Mouse (Mus musculus) midbrain, embryonic 12.5 days (tissue): ENCODE data around the gene Rab8a. TPM values are rescaled to one million over a fixed set of nuclear protein-coding genes. Genes with fewer than 3 reads are reported as not detected.

Experiments
- ATAC-seq: fragments of 200-750 bp; cut with Nextera tagmentation; 2 replicates; pipeline ENCODE4 v1.8.0; 2017; ENCODE audit warnings: low read depth, moderate TSS enrichment, moderate library complexity; ENCODE audit not compliant: low FRiP score
- H3K27ac ChIP-seq: fragments of 300-500 bp; sonication (generic); replicated peaks from 2 replicates; pipeline ENCODE4 v1.5.1; 2016; ENCODE audit warnings: mild to moderate bottlenecking
- H3K27me3 ChIP-seq: fragments of 300-500 bp; sonication (generic); 2 replicates; pipeline ENCODE4 v1.6.1; 2016; ENCODE audit warnings: mild to moderate bottlenecking
- H3K36me3 ChIP-seq: fragments of 300-500 bp; sonication (generic); 2 replicates; pipeline ENCODE4 v1.6.1; 2016
- H3K4me1 ChIP-seq: fragments of 300-500 bp; sonication (generic); 2 replicates; pipeline ENCODE4 v1.6.1; 2016
- H3K4me2 ChIP-seq: fragments of 300-500 bp; sonication (generic); replicated peaks from 2 replicates; pipeline ENCODE4 v1.6.1; 2016; ENCODE audit warnings: mild to moderate bottlenecking, moderate library complexity
- H3K4me3 ChIP-seq: fragments of 300-500 bp; sonication (generic); 2 replicates; pipeline ENCODE4 v1.5.1; 2016; ENCODE audit warnings: mild to moderate bottlenecking
- H3K9ac ChIP-seq: fragments of 300-500 bp; sonication (generic); replicated peaks from 2 replicates; pipeline ENCODE4 v1.6.1; 2016; ENCODE audit warnings: mild to moderate bottlenecking, moderate library complexity
- H3K9me3 ChIP-seq: fragments of 300-500 bp; sonication (generic); 2 replicates; pipeline ENCODE4 v1.6.1; 2016; ENCODE audit warnings: mild to moderate bottlenecking
- WGBS: fragments of 180-500 bp; shearing (Covaris S2); methylation state at CpG from one replicate; pipeline ENCODE4 v1.1.7; 2016; 5-methylcytosine and 5-hydroxymethylcytosine counted together
- polyA plus RNA-seq: library from polyadenylated mRNA; unstranded; fragments of >200 nt; fragmentation: Nextera tagmentation; extraction: Ambion mirVana; gene quantifications from 2 replicates; pipeline ENCODE4 v1.2.1, GENCODE M21; 2016

Gene Rab8a
- polyA plus RNA-seq, 1 experiment from 2014 or later = 122 TPM

DNA sequence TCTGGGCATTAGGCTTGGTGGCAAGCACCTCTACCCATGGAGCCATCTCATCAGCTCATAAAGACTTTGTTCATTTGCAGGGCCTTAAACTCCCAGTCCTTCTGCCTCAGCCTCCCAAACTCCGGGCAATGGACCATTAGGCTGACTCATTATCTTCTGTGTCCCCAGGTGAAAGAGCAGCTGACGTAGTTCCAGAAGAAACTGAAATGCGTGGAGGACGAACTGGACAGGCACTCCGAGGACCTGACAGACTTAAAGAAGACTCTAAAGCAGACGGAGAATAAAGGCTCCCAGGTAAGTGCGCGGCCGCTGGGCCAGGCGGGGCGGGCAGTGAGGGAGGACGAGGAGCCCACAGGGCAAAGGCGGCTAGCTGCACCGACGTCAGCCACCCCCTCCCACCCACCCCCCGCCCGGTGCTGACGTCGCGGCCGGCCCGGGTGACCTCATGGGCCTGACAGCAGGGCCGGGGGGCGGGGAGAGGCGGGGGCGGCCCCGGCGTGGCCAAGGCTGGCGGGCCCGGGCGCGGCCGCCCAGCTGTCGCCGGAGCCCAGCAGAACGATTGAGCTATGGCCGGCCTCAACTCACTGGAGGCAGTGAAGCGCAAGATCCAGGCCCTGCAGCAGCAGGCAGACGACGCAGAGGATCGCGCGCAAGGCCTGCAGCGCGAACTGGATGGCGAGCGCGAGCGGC lies 26.1 kb upstream of the Rab8a start, which contains the start of gene Tpm4:
Gene Tpm4 (plus strand): TSS at position 220 of the 690 bp plus-strand sequence.
- 1% methylated on average over 38 of the region's 49 CpGs for WGBS
- peak within 1 kb of the TSS; percentile 89 for H3K9ac ChIP-seq
- peak within 1 kb of the TSS; percentile 78 for H3K4me3 ChIP-seq
- H3K4me2 ChIP-seq = peak within 1 kb of the TSS; percentile 84
- H3K27me3 ChIP-seq = no peaks in the 10 kb centered on the region
- H3K9me3 ChIP-seq = no peaks in the 10 kb centered on the region
- H3K4me1 ChIP-seq = peaks cover 18% of the 10 kb centered on the region
- peak within 1 kb of the TSS; percentile 92 for H3K27ac ChIP-seq
- ATAC-seq = peak; percentile 86
- peaks cover 20% of the 10 kb centered on the region for H3K36me3 ChIP-seq

DNA sequence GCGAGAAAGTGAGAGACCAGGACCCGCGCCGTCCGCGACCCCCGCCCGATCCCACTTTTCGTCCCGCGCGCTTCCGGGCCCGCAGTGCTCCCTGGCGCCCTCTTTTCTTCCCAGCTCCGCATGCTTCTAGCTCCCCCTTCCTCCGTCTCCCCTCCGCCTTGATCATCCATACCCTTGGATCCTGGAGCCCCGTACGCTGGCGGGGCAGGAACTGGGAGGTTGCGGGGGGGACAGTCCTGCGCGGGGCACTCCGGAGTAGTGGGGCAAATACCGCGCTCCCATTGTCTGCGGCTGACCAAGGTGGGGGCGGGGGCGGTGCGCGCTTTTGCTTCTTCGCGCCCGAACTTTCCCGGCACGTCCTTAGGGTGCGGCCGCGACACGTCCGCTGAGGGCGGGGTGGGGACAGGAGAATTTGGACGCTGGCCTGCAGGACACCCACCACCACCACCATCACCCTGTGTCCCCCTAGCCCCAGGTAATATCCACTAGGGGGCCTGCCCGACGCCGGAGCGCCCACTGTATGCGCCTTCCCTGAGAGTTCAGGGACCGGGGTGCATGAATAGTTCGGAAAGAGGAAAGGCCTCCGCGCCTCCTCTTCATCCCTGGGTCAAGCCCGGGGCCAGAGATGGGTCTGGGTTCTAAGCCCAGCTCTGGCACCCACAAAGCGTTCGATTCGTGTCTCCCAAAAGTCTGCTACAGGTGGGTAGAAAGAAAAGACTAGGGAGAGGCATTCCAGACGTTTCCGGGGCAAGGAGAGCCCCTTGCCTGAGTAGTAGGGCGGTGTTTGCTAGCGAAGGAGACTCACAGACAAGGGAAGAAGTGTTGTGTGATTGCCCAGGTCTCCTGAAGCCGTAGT lies 25.3 kb upstream of the Rab8a start:
- WGBS = under 1% methylated on average over 51 of the region's 62 CpGs
- Histone ChIP-seq H3K36me3 (peaks cover 28% of the 10 kb centered on the region), H3K4me1 (peaks cover 18% of the 10 kb centered on the region), H3K9ac (peak overlapping the region; percentile 89), H3K27me3 (no peaks in the 10 kb centered on the region), H3K4me2 (peak overlapping the region; percentile 84), H3K9me3 (no peaks in the 10 kb centered on the region), H3K27ac (peak overlapping the region; percentile 92), H3K4me3 (peak overlapping the region; percentile 78)
- peak; percentile 74 for ATAC-seq

DNA sequence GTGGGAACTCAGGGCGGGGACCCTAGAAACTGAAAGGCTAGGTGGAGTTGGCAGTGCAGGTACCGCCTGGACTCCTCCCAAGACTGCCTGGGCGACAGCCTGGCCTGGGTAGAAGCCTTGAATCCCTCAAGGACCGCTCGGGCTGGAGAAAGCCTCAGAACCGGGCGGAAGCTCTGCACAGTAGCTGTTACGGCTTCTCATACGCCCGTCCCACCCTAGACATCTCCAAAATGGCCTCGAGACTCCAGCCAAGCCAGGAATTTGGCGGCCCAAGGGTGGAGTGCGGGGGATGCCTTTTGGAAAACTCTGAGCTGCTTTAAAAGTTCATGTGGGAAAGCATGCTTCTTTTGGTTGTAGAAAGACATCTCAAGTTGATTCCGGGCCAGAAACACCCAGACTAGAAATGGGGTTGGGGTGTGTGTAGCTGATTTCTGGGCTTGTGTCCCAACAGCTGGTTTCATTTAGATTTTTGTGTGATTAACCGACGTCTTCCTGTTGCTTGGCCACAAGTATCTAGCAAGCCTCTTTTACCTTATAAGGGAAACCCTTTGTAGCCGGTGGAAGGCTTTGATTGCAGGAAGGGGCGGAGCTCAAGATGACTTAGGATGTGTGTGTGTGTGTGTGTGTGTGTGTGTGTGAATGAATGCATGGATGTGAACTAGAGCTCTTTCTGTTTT lies 24.6 kb upstream of the Rab8a start:
- Histone ChIP-seq H3K36me3 (peaks cover 35% of the 10 kb centered on the region), H3K27ac (peak overlapping the region; percentile 92), H3K27me3 (no peaks in the 10 kb centered on the region), H3K4me3 (peak overlapping the region; percentile 78), H3K9me3 (no peaks in the 10 kb centered on the region), H3K9ac (peak overlapping the region; percentile 89), H3K4me1 (peaks cover 18% of the 10 kb centered on the region), H3K4me2 (peak overlapping the region; percentile 84)
- WGBS = 1% methylated on average over 18 of the region's 18 CpGs
- ATAC-seq = peak; percentile 16; the same call in 1 of the 2 replicates

DNA sequence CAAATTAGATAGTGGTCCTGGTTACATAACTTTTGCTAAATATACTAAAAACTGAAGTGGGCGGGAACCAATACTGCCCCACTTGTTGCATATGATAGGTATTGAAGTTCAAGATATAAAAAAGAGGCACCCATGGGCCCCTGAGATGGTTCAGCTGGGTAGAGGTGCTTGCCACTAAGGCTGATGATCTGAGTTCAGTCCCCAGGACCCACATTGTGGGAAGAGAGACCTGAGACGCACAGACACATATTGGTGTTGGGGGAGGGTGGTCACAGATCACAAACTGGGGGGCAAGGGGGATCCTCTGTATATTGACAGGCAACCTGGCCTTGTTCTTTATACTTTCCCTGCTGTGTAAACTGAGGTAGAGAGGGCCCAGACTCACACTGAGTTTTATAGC lies 23.6 kb upstream of the Rab8a start:
- Histone ChIP-seq H3K4me3 (no peak overlapping the region), H3K4me1 (peaks cover 18% of the 10 kb centered on the region), H3K4me2 (peak overlapping the region; percentile 84; the same call in 1 of the 2 replicates), H3K27me3 (no peaks in the 10 kb centered on the region), H3K9me3 (no peaks in the 10 kb centered on the region), H3K9ac (no peak overlapping the region), H3K27ac (no peak overlapping the region), H3K36me3 (peaks cover 45% of the 10 kb centered on the region)
- no peak for ATAC-seq
- WGBS = 88% methylated on average over 2 of the region's 2 CpGs

DNA sequence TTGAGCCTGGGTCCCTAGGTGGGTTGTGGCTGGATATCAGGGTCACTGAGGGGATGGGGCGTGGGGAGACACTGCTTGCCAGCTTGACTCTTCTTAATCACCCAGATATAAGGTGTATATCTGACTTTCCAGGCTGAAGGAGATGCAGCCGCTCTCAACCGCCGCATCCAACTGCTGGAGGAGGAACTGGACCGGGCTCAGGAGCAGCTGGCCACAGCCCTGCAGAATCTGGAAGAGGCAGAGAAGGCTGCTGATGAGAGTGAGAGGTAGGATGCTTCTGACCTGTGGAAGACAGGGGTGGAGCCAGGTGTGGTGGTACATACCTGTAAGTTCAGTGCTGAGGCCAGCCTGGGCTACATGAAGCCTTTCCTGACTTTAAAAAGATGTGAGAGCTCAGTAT lies 22.5 kb upstream of the Rab8a start:
- Histone ChIP-seq H3K9me3 (no peaks in the 10 kb centered on the region), H3K27ac (no peak overlapping the region), H3K27me3 (no peaks in the 10 kb centered on the region), H3K9ac (no peak overlapping the region), H3K36me3 (peaks cover 55% of the 10 kb centered on the region), H3K4me3 (no peak overlapping the region), H3K4me1 (peaks cover 18% of the 10 kb centered on the region), H3K4me2 (no peak overlapping the region)
- no peak for ATAC-seq
- 98% methylated on average over 5 of the region's 5 CpGs for WGBS

DNA sequence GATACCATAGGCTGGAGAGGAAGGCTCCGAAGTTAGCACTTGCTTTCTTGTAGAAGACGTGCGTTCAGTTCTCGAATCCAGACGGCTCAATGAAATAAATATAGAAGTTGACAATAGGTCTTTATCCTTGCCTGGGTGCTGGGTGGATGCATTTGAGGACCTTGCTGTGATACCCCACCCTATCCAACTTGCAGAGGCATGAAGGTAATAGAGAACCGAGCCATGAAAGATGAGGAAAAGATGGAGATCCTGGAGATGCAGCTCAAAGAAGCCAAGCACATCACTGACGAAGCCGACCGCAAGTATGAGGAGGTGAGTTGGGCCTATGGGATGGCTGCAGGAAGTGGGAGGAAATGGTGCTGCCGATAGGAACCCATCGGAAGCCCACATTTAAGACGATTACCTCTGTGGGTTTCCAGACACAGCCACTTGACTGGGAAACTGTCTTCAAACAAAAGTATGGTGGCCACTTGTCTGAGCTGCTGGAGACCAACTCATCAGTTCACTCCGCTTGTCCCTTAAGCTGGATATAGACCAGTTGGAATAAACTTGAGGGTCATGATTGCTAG lies 17.7 kb upstream of the Rab8a start:
- no peak for ATAC-seq
- Histone ChIP-seq H3K9ac (no peak overlapping the region), H3K27me3 (no peaks in the 10 kb centered on the region), H3K27ac (no peak overlapping the region), H3K4me2 (no peak overlapping the region), H3K4me3 (no peak overlapping the region), H3K36me3 (peaks cover 93% of the 10 kb centered on the region), H3K9me3 (no peaks in the 10 kb centered on the region), H3K4me1 (no peaks in the 10 kb centered on the region)
- 92% methylated on average over 13 of the region's 13 CpGs for WGBS

DNA sequence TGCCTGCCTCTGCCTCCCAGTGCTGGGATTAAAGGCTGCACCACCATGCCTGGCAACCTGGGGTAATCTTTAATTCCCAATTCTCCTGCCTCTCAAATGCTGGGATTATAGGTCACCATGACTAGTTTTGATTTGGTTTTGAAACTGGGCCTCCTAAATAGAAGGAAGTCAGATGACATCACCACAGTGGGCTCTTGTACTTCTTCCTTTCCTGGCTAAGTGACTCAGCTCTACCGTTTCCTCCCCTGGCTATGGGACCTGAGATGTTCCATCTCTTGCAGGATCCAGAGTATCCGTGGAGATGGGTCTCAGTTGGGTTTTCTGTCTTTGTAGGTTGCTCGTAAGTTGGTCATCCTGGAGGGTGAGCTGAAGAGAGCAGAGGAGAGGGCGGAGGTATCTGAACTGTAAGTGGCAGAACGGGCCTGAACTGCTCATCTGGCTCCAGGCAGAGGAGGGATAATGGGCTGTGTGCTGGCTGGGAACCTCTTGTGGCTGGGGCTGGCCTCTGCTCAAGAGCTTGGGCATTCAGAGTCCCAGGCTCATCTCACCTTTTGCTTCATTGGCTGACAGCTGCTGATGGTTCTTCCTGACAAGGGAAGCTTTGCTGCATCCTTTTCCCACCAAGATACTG lies 16.5 kb upstream of the Rab8a start:
- ATAC-seq = no peak
- 87% methylated on average over 5 of the region's 5 CpGs for WGBS
- no peak overlapping the region for H3K9ac ChIP-seq
- peaks cover 90% of the 10 kb centered on the region for H3K36me3 ChIP-seq
- no peak overlapping the region for H3K4me2 ChIP-seq
- H3K4me1 ChIP-seq = no peaks in the 10 kb centered on the region
- no peak overlapping the region for H3K4me3 ChIP-seq
- no peaks in the 10 kb centered on the region for H3K9me3 ChIP-seq
- H3K27me3 ChIP-seq = no peaks in the 10 kb centered on the region
- no peak overlapping the region for H3K27ac ChIP-seq

DNA sequence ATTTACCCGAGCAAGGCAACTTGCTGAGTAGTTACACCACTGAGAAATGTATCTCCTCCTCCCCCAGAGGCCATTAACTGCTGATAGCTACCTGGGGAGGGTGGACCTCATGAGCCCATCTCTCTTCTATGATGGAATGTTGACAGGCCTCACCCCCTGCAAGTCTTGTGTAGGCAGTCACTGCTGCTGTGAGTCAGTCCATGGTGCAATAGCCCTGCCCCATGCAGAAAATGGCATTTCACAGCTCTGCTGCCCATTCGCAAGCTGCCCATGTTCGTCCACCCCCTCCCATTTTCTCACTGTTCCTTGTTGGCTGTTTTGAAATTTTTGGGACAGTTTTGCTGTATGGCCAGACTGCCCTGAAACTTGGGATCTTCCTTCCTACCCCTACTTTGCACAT lies 15.5 kb upstream of the Rab8a start:
- no peak overlapping the region for H3K9ac ChIP-seq
- ATAC-seq = no peak
- H3K4me3 ChIP-seq = no peak overlapping the region
- peaks cover 89% of the 10 kb centered on the region for H3K36me3 ChIP-seq
- H3K27me3 ChIP-seq = no peaks in the 10 kb centered on the region
- H3K4me2 ChIP-seq = no peak overlapping the region
- WGBS = 82% methylated on average over 3 of the region's 3 CpGs
- H3K27ac ChIP-seq = no peak overlapping the region
- H3K9me3 ChIP-seq = no peaks in the 10 kb centered on the region
- H3K4me1 ChIP-seq = no peaks in the 10 kb centered on the region

DNA sequence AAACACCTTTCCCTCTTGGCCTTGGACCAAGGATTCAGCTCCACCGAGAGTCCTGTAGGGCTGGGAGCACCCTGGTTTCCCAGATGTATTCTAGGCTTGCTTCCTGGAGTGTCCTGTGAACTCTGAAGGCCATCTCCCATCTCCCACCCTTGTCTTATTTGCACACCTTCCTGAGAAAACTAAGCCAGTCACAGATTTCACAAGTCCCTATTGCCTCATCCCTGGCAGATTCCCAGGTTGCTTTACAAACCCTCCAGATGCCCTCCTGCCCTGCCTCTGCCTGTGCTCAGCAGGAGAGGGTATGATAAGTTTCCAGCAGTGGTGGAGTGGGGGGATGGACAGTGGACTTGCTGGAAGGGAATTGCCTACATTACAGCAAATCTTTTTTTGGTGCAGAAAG lies 14.9 kb upstream of the Rab8a start:
- Histone ChIP-seq H3K9me3 (no peaks in the 10 kb centered on the region), H3K4me1 (no peaks in the 10 kb centered on the region), H3K27me3 (no peaks in the 10 kb centered on the region), H3K36me3 (peaks cover 85% of the 10 kb centered on the region), H3K4me2 (no peak overlapping the region), H3K4me3 (no peak overlapping the region), H3K27ac (no peak overlapping the region), H3K9ac (no peak overlapping the region)
- no peak for ATAC-seq
- 81% methylated on average over 1 of the region's 1 CpGs for WGBS

DNA sequence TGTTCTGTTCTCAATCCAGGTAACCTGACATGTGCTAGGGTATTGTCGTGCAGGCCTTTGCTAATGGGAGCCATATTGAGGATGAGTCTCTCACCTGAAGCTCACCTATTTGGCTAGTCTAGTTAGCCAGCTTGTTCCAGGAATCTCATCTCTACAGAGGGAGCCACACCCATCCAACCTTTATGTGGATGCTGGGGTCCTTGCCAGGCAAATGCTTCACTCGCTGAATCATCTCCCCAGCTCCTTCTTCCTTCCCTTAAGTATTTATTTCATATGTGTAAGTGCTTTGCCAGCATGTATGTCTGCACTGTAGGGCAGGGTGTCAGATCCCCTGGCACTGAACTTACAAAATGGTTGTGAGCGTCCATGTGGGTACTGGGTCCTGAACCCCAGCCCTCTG lies 14.4 kb upstream of the Rab8a start:
- H3K9me3 ChIP-seq = no peaks in the 10 kb centered on the region
- H3K27ac ChIP-seq = no peak overlapping the region
- 92% methylated on average over 3 of the region's 3 CpGs for WGBS
- no peaks in the 10 kb centered on the region for H3K27me3 ChIP-seq
- peaks cover 85% of the 10 kb centered on the region for H3K36me3 ChIP-seq
- no peak overlapping the region for H3K4me2 ChIP-seq
- no peaks in the 10 kb centered on the region for H3K4me1 ChIP-seq
- H3K4me3 ChIP-seq = no peak overlapping the region
- no peak overlapping the region for H3K9ac ChIP-seq
- no peak for ATAC-seq

DNA sequence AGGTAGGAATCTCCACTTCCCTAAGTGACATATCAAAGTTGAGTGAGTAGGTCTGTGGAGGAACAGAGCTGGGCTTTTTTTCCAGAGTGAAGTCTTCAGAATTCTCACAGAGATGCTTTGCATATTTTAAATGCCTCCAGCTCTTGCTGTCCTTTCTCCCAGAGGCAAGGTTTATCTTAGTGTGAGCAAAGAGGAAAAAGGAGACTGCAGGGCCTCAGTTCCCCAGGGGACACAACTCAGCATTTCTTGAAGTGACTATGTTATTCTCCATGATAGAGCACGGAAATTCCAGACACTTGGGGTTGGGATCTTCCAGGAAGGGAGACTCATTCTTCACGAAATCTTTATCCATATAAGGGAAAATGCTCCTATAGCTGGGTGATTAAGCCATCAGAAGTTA lies 13.7 kb upstream of the Rab8a start:
- WGBS = 88% methylated on average over 2 of the region's 2 CpGs
- peaks cover 85% of the 10 kb centered on the region for H3K36me3 ChIP-seq
- no peaks in the 10 kb centered on the region for H3K27me3 ChIP-seq

More for the DNA sequence above, 13.7 kb upstream of the Rab8a start:
- H3K4me1 ChIP-seq = no peaks in the 10 kb centered on the region
- no peak overlapping the region for H3K9ac ChIP-seq
- no peak overlapping the region for H3K27ac ChIP-seq
- no peaks in the 10 kb centered on the region for H3K9me3 ChIP-seq
- no peak for ATAC-seq
- no peak overlapping the region for H3K4me3 ChIP-seq
- no peak overlapping the region for H3K4me2 ChIP-seq
